Comparison of ENCODE assay signal across 8 mouse cellular contexts in the genomic region with DNA sequence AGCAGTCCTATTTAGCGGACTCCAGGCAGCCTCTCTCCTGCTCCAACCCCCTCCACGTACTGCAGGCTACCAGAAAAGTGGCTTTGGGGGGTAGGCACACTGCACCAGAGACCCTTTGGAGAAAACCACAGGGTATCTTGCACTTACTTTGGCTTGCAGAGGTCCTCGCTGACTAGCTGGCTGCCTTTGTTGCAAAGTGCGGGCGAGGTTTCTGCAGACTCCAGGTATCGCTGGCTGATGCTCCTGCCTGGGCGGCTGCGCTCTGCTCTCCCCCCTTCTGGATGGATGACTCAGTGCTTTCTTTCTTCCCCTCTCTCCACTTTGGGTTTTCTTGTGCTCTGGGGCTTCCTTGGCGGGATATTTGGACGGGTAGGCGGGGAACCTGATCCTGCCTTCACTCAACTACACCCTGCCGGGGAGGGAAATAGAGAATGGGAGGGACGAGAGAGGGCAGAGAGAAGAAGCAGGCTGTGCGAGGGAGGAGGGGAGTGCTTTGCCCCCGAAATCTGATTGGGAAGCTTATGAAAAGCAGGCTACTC. TPM values are rescaled to one million over a fixed set of nuclear protein-coding genes. Genes with fewer than 3 reads are reported as not detected.
DNase-seq lines count a peak whose midpoint lies in the region; ATAC-seq and TF ChIP-seq lines count a peak whose summit lies in the region.

A gene (minus strand): TSS at position 474 of the 539 bp plus-strand sequence.

- DNase-seq in 3T3-L1 (ENCODE audit: low read depth, low spot score) (peak; percentile 98), ZHBTc4 (ENCODE audit: low read depth, low spot score) (peak; percentile 34)
- peak; percentile 86 for DNase-seq in embryo, embryonic 10 days (ENCODE audit: low spot score)
- peak; percentile 12 to 29 for DNase-seq in heart, adult 2 months
- peak; percentile 62 to 78 for DNase-seq in layer of hippocampus, adult 18-20 months (ENCODE audit: low spot score in 2 of 2)

- no peaks in the 10 kb centered on the region for H3K79me2 ChIP-seq in heart, adult 2 months (replicated peaks; ENCODE audit: control insufficient read depth, insufficient read depth, low read length)

- no peak within 1 kb of the TSS for H3K27ac ChIP-seq in heart, adult 2 months
- H3K27ac ChIP-seq in liver, embryonic 16.5 days (ENCODE audit: low read length): no peak within 1 kb of the TSS
- peak within 1 kb of the TSS; percentile 94 for H3K27ac ChIP-seq in stomach, embryonic 14.5 days (ENCODE audit: low read length)

- peak within 1 kb of the TSS; percentile 26; the same call in 1 of the 2 replicates for H3K9ac ChIP-seq in heart, adult 2 months (ENCODE audit: low read depth, low read length)
- no peak within 1 kb of the TSS for H3K9ac ChIP-seq in liver, embryonic 16.5 days (ENCODE audit: low read depth, low read length)
- H3K9ac ChIP-seq in stomach, embryonic 14.5 days (replicated peaks; ENCODE audit: low read depth, low read length): peak within 1 kb of the TSS; percentile 49

- TF ChIP-seq POLR2A in heart, adult 2 months (IDR thresholded peaks at IDR 0.05; ENCODE audit: insufficient read depth, low read depth, low read length): no peak

- TF ChIP-seq CTCF in heart, adult 2 months (IDR thresholded peaks at IDR 0.05): no peak

- H3K27me3 ChIP-seq in heart, adult 2 months (ENCODE audit: control insufficient read depth, insufficient read depth, low read length): peaks cover 2% of the 10 kb centered on the region; the same call in 1 of the 2 replicates
- H3K27me3 ChIP-seq in liver, embryonic 16.5 days (ENCODE audit: control insufficient read depth, insufficient read depth, low read depth, low read length): no peaks in the 10 kb centered on the region; the same call in 1 of the 2 replicates
- no peaks in the 10 kb centered on the region for H3K27me3 ChIP-seq in stomach, embryonic 14.5 days (ENCODE audit: control insufficient read depth, insufficient read depth, low read length)

- H3K36me3 ChIP-seq in heart, adult 2 months (ENCODE audit: control insufficient read depth, insufficient read depth, low read length): no peaks in the 10 kb centered on the region
- H3K36me3 ChIP-seq in liver, embryonic 16.5 days (ENCODE audit: control insufficient read depth, insufficient read depth): no peaks in the 10 kb centered on the region
- H3K36me3 ChIP-seq in stomach, embryonic 14.5 days (ENCODE audit: control insufficient read depth, insufficient read depth, low read length): peaks cover 7% of the 10 kb centered on the region; the same call in 1 of the 2 replicates

- no peaks in the 10 kb centered on the region for H3K9me3 ChIP-seq in liver, embryonic 16.5 days (replicated peaks; ENCODE audit: control insufficient read depth, low read length)
- no peaks in the 10 kb centered on the region for H3K9me3 ChIP-seq in stomach, embryonic 14.5 days (ENCODE audit: control insufficient read depth, low read depth, low read length)

- TF ChIP-seq EP300 in heart, adult 2 months (IDR thresholded peaks at IDR 0.05; ENCODE audit: insufficient read depth, low read depth, low read length): no peak

- H3K4me2 ChIP-seq in liver, embryonic 16.5 days (ENCODE audit: low read depth, low read length): peak within 1 kb of the TSS; percentile 24
- H3K4me2 ChIP-seq in stomach, embryonic 14.5 days (replicated peaks; ENCODE audit: low read depth, low read length): peak within 1 kb of the TSS; percentile 46

- 6% methylated on average over 15 of the region's 15 CpGs for WGBS in heart, adult 2 months
- 4% methylated on average over 15 of the region's 15 CpGs for WGBS in liver, embryonic 16.5 days (ENCODE audit: insufficient replicate concordance)
- under 1% methylated on average over 15 of the region's 15 CpGs for WGBS in stomach, embryonic 14.5 days

- H3K4me3 ChIP-seq in heart, adult 2 months: peak within 1 kb of the TSS; percentile 41
- H3K4me3 ChIP-seq in liver, embryonic 16.5 days (ENCODE audit: low read depth, low read length): peak within 1 kb of the TSS; percentile 16; the same call in 1 of the 2 replicates
- H3K4me3 ChIP-seq in stomach, embryonic 14.5 days (ENCODE audit: low read depth, low read length): peak within 1 kb of the TSS; percentile 62

- ATAC-seq in liver, embryonic 16.5 days (ENCODE audit: low read depth): no peak
- peak; percentile 82 for ATAC-seq in stomach, embryonic 14.5 days (ENCODE audit: insufficient number of reproducible peaks, insufficient read depth, low FRiP score, low read depth)
- ATAC-seq in activated CD4-positive, CD25-positive, alpha-beta regulatory T cell, adult 4 months: no peak

- intact Hi-C loops in heart, adult 2 months (cut with DNase I): loop anchor here (10.0 kb wide), 1 partner anchor 175 kb away; no protein-coding TSS in a partner anchor

- H3K4me1 ChIP-seq in heart, adult 2 months (ENCODE audit: control insufficient read depth, insufficient read depth, low read length): no peaks in the 10 kb centered on the region
- H3K4me1 ChIP-seq in liver, embryonic 16.5 days (ENCODE audit: control insufficient read depth, low read depth, low read length): no peaks in the 10 kb centered on the region
- H3K4me1 ChIP-seq in stomach, embryonic 14.5 days (ENCODE audit: control insufficient read depth, insufficient read depth, low read length): 0 out of 2 replicates have a peak, but pooled peaks cover 7% of the 10 kb centered on the region

RNA-seq across cellular contexts. Expression of the gene that starts here (rescaled TPM):
- total RNA-seq in heart, adult 2 months (2021): 1 to 10 TPM; 2.1 to 2.9 TPM
- polyA plus RNA-seq in heart, adult 2 months (2012; rRNA removed): 1.4 and 3.2 TPM in 2 replicates
- total RNA-seq in layer of hippocampus, adult 18-20 months (2021): 100 to 1,000 TPM; 202 to 229 TPM
- polyA plus RNA-seq in liver, embryonic 16.5 days (2015; fragmentation: Nextera tagmentation; extraction: Ambion mirVana): 9.9 and 11.5 TPM in 2 replicates
- 432 and 471 TPM in 2 replicates for polyA plus RNA-seq in stomach, embryonic 14.5 days (2014; fragmentation: Nextera tagmentation; extraction: Ambion mirVana)
- polyA plus RNA-seq in activated CD4-positive, CD25-positive, alpha-beta regulatory T cell, adult 4 months (2017; shearing (Covaris generic)): not detected

Comparison
In these comparisons a context has a peak if more than half of its experiments do, and no peak if none do; other contexts are left out.
1. RNA of the gene that starts here (total RNA-seq): 202 to 229 TPM in layer of hippocampus, adult 18-20 months; 2.1 to 2.9 TPM in heart, adult 2 months; every median in the first group is over 10 times any median in the second.
2. RNA of the gene that starts here (polyA plus RNA-seq): 432 to 471 TPM in stomach, embryonic 14.5 days; 9.9 to 11.5 TPM in liver, embryonic 16.5 days, 1.4 to 3.2 TPM in heart, adult 2 months and not detected in activated CD4-positive, CD25-positive, alpha-beta regulatory T cell, adult 4 months; every median in the first group is over 10 times any median in the second.
3. DNase-seq: peak in every context shown above with its lines; median percentile 98 in 3T3-L1; 86 in embryo, embryonic 10 days; 70 in layer of hippocampus, adult 18-20 months; 34 in ZHBTc4; 20 in heart, adult 2 months.
4. Peak in every context shown above with its lines, with median percentiles within 50 percentile points of each other: H3K4me3 ChIP-seq.